Mouse (Mus musculus) inflammation-experienced regulatory T-cells, adult 16 weeks (primary cell): ENCODE results near the gene Bglap. TPM values are rescaled to one million over a fixed set of nuclear protein-coding genes. Genes with fewer than 3 reads are reported as not detected.

Experiments used
- polyA plus RNA-seq: library from polyadenylated mRNA; unstranded; fragments of 100-300 nt; shearing (Covaris generic); gene quantifications from one replicate; pipeline ENCODE4 v1.2.1, GENCODE M21; 2017

Bglap gene
- not detected for polyA plus RNA-seq

DNA sequence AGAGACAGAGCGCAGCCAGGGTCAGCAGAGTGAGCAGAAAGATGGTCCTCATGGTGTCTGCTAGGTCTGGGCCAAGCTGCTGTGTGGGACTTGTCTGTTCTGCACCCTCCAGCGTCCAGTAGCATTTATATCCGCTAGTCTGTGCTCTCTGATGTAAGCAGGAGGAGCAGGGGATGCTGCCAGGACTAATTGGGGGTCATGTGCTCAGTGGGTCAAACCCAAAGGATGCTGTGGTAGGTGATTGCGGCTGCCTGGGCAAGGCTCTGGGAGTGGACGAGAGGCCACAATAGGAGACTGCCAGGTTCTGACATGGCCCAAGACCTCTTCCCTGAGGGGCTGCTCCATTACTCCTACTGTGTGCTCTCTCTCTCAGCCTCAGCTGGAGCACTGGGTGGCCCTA, at the start of gene Bglap:
Bglap (minus strand) TSS at position 101 of the 400 bp plus-strand sequence.

DNA sequence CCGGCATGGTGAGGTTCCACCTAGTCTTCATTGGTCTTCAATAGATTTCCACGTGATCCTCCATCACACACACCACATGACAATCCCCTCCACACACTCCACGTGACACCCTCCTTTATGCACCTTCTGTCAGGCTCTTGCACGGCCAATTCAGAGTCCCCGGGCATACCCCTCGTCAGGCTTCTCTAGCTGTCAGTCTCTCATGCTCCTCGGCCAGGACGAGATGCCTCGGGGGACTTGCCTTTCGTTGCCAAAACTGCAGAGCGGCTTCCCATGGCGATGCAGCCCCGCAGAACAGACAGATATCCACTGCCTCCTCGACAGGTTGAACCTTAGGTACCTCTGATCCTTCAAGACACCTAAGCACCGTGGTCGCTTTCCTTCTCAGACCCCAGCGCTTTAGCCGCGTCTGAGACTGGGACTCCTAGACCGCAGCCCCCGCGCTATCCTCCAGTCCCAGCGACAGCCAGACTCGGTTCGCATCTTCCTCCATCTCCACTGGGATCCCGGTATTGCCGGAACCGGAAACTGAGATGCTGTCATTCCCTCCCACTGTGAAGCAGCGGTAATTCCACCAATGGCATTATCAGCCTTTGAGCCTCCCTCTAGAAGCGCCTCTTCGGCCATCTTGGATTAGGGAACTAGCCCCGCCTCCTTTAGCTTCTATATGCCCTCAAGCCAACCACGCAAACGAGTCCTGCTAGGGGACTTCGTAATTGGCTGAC, 40.5 kb upstream of the Bglap start, which contains the start of gene Slc25a44:
Slc25a44 (minus strand) TSS at position 535 of the 725 bp plus-strand sequence.

GRCm38 (mm10) chr3:88409741-88410644, 25.7 kb upstream of the Bglap start, which contains the start of gene Pmf1:
Pmf1 (minus strand) TSS chr3:88410331.

DNA sequence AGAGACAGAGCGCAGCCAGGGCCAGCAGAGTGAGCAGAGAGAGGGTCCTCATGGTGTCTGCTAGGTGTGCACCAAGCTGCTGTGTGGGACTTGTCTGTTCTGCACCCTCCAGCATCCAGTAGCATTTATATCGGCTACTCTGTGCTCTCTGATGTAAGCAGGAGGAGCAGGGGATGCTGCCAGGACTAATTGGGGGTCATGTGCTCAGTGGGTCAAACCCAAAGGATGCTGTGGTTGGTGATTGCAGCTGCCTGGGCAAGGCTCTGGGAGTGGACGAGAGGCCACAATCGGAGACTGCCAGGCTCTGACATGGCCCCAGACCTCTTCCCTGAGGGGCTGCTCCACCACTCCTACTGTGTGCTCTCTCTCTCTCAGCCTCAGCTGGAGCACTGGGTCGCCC, 5.7 kb downstream of the Bglap start, which contains the start of gene Bglap2:
Bglap2 (minus strand) TSS at position 101 of the 400 bp plus-strand sequence.

GRCm38 (mm10) chr3:88372643-88373042, 11.6 kb downstream of the Bglap start, which contains the start of gene Bglap3:
Bglap3 (minus strand) TSS chr3:88372743.

DNA sequence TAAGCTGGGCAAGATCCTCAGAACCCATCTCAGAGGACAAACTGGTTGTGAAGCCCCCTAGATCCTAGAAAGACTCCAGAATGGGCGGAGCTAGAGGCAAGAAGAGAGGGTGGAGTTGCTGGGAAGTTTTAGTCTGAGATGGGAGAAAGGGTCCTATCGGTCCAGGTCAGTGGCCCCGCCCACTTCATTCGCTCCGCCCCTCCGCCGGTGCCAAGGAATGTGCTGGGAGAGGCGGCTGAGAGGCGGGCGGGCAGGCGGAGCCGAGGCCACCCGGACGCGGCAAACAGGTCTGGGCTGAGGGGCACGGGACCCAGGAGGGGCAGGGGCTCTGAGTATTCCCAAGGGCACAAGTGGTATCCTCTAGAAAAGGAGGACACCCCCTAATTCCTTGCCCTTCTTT, 19.9 kb downstream of the Bglap start, which contains the start of gene Paqr6:
Paqr6 (plus strand) TSS at position 248 of the 400 bp plus-strand sequence.

GRCm38 (mm10) chr3:88336058-88337013, 47.9 kb downstream of the Bglap start, which contains the start of the genes Tmem79 and Smg5:
Tmem79 (minus strand) TSS chr3:88336148.
Smg5 (plus strand) TSS chr3:88336260.

Other genes with a start within 250 kb of the Bglap start
- 25.6 TPM for gene Mef2d, start 242.1 kb downstream of the Bglap start, polyA plus RNA-seq
- not detected for gene Rhbg, start 129.8 kb downstream of the Bglap start, polyA plus RNA-seq
- not detected for gene Gm38392, start 97.3 kb downstream of the Bglap start, polyA plus RNA-seq
- 9.0 TPM for gene Tsacc, start 87.5 kb downstream of the Bglap start, polyA plus RNA-seq
- gene Cct3, start 87.3 kb downstream of the Bglap start, polyA plus RNA-seq = 333 TPM
- 413 TPM for gene Glmp, start 59.4 kb downstream of the Bglap start, polyA plus RNA-seq
- gene Tmem79, start 48.3 kb downstream of the Bglap start, polyA plus RNA-seq = 0.89 TPM
- 49.2 TPM for gene Smg5, start 48.2 kb downstream of the Bglap start, polyA plus RNA-seq
- gene Paqr6, start 19.9 kb downstream of the Bglap start, polyA plus RNA-seq = not detected
- not detected for gene Bglap3, start 11.7 kb downstream of the Bglap start, polyA plus RNA-seq
- gene Bglap2, start 5.8 kb downstream of the Bglap start, polyA plus RNA-seq = not detected
- gene Pmf1, start 25.9 kb upstream of the Bglap start, polyA plus RNA-seq = 36.0 TPM
- 23.1 TPM for gene Slc25a44, start 40.7 kb upstream of the Bglap start, polyA plus RNA-seq
- gene Sema4a, start 76.7 kb upstream of the Bglap start, polyA plus RNA-seq = 44.9 TPM
- 20.3 TPM for gene Lmna, start 125.5 kb upstream of the Bglap start, polyA plus RNA-seq
- 0.18 TPM for gene Mex3a, start 147.9 kb upstream of the Bglap start, polyA plus RNA-seq
- not detected for gene Rab25, start 163.8 kb upstream of the Bglap start, polyA plus RNA-seq
- gene Lamtor2, start 168.6 kb upstream of the Bglap start, polyA plus RNA-seq = 205 TPM
- gene Ubqln4, start 169.3 kb upstream of the Bglap start, polyA plus RNA-seq = 59.6 TPM
- 130 TPM for gene Ssr2, start 191.4 kb upstream of the Bglap start, polyA plus RNA-seq
- 119 TPM for gene Arhgef2, start 221.5 kb upstream of the Bglap start, polyA plus RNA-seq